Mouse (Mus musculus): Measurements from ENCODE around the gene Cdc42bpg. TPM values are rescaled to one million over a fixed set of nuclear protein-coding genes. Genes with fewer than 3 reads are reported as not detected.

Gene Cdc42bpg
- total and polyA plus RNA-seq, 3 experiments = 2.6 to 4.5 TPM; not detected in 1

- Histone ChIP-seq H3K4me1 (ENCODE audit: control insufficient read depth in 1 of 2, insufficient read depth in 2 of 2, low read length in 2 of 2) (peaks cover 0 to 4% of the 10 kb centered on the region in 2 experiments; a peak in 2 of 4 replicates), H3K4me3 (ENCODE audit: control insufficient read depth in 1 of 2, insufficient read depth in 1 of 2, low read depth in 2 of 2, low read length in 2 of 2) (no peak overlapping the region), H3K27ac (ENCODE audit: control insufficient read depth, low read depth, low read length) (no peak overlapping the region), H3K9ac (ENCODE audit: control insufficient read depth, low read depth, low read length, poor library complexity, severe bottlenecking) (no peak overlapping the region), H3K36me3 (ENCODE audit: control insufficient read depth in 1 of 2, insufficient read depth in 2 of 2, low read length in 2 of 2) (no peaks in the 10 kb centered on the region; a peak in 1 of 4 replicates), H3K27me3 (ENCODE audit: control insufficient read depth in 1 of 2, insufficient read depth in 2 of 2, low read length in 2 of 2) (no peaks in the 10 kb centered on the region), H3K79me2 (ENCODE audit: control insufficient read depth, insufficient read depth, low read length, poor library complexity) (no peaks in the 10 kb centered on the region; the same call in 1 of the 2 replicates), H3K9me3 (replicated peaks; ENCODE audit: insufficient read depth, low read length) (no peaks in the 10 kb centered on the region)
- no peak for DNase-seq (ENCODE audit: low read depth, low spot score)
- no peak for TF ChIP-seq UBTF (IDR thresholded peaks at IDR 0.05; ENCODE audit: borderline replicate concordance, insufficient read depth, low read depth, low read length)
- no peak for TF ChIP-seq TCF12 (IDR thresholded peaks at IDR 0.05; ENCODE audit: low read depth, low read length)
- no peak for TF ChIP-seq MYB (IDR thresholded peaks at IDR 0.05; ENCODE audit: low read depth, low read length)
- no peak for TF ChIP-seq TAL1 (IDR thresholded peaks at IDR 0.05; ENCODE audit: low read length)
- TF ChIP-seq MAFK (IDR thresholded peaks at IDR 0.05; ENCODE audit: borderline replicate concordance, low read depth, low read length) = no peak
- no peak for TF ChIP-seq JUND (IDR thresholded peaks at IDR 0.05; ENCODE audit: low read depth, low read length)
- TF ChIP-seq HCFC1 (IDR thresholded peaks at IDR 0.05; ENCODE audit: low read depth, low read length) = no peak
- no peak for TF ChIP-seq NRF1 (IDR thresholded peaks at IDR 0.05; ENCODE audit: insufficient read depth, low read depth, low read length, poor library complexity, severe bottlenecking)
These were observed 39.8 kb downstream of the Cdc42bpg start for GRCm38 (mm10) chr19:6346023-6346422.

- Histone ChIP-seq H3K9me3 (replicated peaks; ENCODE audit: insufficient read depth, low read length) (no peaks in the 10 kb centered on the region), H3K27ac (ENCODE audit: control insufficient read depth, low read depth, low read length) (no peak overlapping the region), H3K9ac (ENCODE audit: control insufficient read depth, low read depth, low read length, poor library complexity, severe bottlenecking) (no peak overlapping the region), H3K27me3 (ENCODE audit: control insufficient read depth in 1 of 2, insufficient read depth in 2 of 2, low read length in 2 of 2) (no peaks in the 10 kb centered on the region), H3K4me3 (ENCODE audit: control insufficient read depth in 1 of 2, insufficient read depth in 1 of 2, low read depth in 2 of 2, low read length in 2 of 2) (no peak overlapping the region), H3K79me2 (ENCODE audit: control insufficient read depth, insufficient read depth, low read length, poor library complexity) (no peaks in the 10 kb centered on the region), H3K36me3 (ENCODE audit: control insufficient read depth in 1 of 2, insufficient read depth in 2 of 2, low read length in 2 of 2) (no peaks in the 10 kb centered on the region; a peak in 1 of 4 replicates), H3K4me1 (ENCODE audit: control insufficient read depth in 1 of 2, insufficient read depth in 2 of 2, low read length in 2 of 2) (peaks cover 0 to 2% of the 10 kb centered on the region in 2 experiments; a peak in 2 of 4 replicates)
- TF ChIP-seq KAT2A (conservative IDR thresholded peaks at IDR 0.05; ENCODE audit: low read depth, low read length) (no peak), POLR2A (IDR thresholded peaks at IDR 0.05; ENCODE audit: control insufficient read depth in 1 of 2, insufficient read depth in 1 of 2, low read depth in 1 of 2, low read length in 2 of 2, poor library complexity in 1 of 2) (no peak), ETS1 (IDR thresholded peaks at IDR 0.05; ENCODE audit: low read depth, low read length) (no peak), EP300 (IDR thresholded peaks at IDR 0.05; ENCODE audit: low read depth in 1 of 2, low read length in 2 of 2) (no peak), SIN3A (IDR thresholded peaks at IDR 0.05; ENCODE audit: low read length) (no peak), MYC (IDR thresholded peaks at IDR 0.05; ENCODE audit: low read depth, low read length) (no peak), MAZ (IDR thresholded peaks at IDR 0.05; ENCODE audit: low read depth, low read length) (no peak), NRF1 (IDR thresholded peaks at IDR 0.05; ENCODE audit: insufficient read depth, low read depth, low read length, poor library complexity, severe bottlenecking) (no peak), POLR2AphosphoS5 (IDR thresholded peaks at IDR 0.05; ENCODE audit: borderline replicate concordance, low read depth, low read length) (no peak), POLR2AphosphoS2 (IDR thresholded peaks at IDR 0.05; ENCODE audit: low read length) (no peak), MEF2A (IDR thresholded peaks at IDR 0.05; ENCODE audit: extremely low read depth, insufficient replicate concordance, low read depth, low read length, poor library complexity, severe bottlenecking) (no peak)
- DNase-seq (ENCODE audit: low read depth, low spot score) = no peak
These were observed 40.4 kb downstream of the Cdc42bpg start for GRCm38 (mm10) chr19:6346661-6347060.

Data from MEL (cell line).